Mouse (Mus musculus) layer of hippocampus, postnatal 10 days (tissue): ENCODE data around the gene Bcl2l14. TPM values are rescaled to one million over a fixed set of nuclear protein-coding genes. Genes with fewer than 3 reads are reported as not detected.

ENCODE experiments used
- DNase-seq, 2 experiments: peaks; one replicate each; pipeline ENCODE4 v3.0.0; 2021; ENCODE audit warnings: low spot score in 2 of 2
- total RNA-seq, 2 experiments: library from RNA; stranded (reverse); gene quantifications; 2 replicates each; pipeline ENCODE4 v1.2.3; 2021

Bcl2l14 gene
- total RNA-seq, 2 experiments from 2014 or later, result not detected

DNA sequence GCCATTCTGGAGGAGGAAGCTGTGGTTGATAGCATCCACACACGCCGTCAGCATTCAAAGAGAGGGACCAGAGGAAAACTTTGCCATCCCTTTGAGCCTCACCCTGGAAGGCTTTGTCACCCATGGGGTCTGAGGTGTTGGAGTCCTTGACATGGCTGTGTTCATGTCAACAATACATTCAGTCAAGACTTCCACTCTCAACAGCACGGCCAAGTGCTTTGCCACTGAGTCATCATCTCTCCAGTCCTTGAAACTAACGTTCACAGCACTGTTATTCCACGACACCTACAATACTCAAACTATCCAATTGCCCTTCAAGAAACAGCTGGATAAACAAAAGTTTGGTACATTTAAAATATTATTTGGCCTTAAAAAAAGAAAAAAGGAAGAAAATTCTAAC, 46.1 kb downstream of the Bcl2l14 start:
- DNase-seq, result no peak

DNA sequence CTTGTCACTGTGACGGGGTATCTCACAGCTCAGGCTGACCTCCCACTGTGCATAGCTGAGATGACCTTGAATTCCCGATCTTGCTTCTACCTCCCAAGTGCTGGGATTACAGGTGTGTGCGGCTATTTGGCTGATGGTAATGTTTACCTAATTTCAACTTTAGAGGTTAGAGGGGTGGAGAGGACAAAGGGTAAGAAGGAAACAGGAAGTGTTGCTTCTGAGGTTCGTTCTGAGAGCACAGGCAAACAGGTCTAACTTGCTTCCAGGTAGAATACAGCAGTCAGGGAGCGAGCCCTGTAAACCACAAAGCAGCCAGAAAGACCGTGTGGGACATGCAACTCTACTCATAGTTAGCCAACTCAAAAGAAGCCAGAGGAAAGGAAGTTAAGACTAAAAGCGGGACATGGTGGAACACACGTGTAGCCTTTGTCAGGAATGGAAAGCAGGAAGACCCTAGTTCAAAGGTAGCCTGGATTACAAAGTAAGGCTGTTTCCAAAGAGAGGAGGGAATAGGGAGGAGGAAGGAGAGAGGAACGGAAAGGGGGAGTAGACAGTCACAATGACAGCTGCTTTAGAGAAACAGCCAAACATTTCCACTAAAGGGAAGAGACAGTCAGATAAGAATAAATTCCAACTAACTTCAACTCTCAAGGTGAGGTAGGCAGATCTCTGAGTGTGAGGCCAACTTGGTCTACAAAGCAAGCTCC, 47.2 kb downstream of the Bcl2l14 start:
- DNase-seq, result no peak

DNA sequence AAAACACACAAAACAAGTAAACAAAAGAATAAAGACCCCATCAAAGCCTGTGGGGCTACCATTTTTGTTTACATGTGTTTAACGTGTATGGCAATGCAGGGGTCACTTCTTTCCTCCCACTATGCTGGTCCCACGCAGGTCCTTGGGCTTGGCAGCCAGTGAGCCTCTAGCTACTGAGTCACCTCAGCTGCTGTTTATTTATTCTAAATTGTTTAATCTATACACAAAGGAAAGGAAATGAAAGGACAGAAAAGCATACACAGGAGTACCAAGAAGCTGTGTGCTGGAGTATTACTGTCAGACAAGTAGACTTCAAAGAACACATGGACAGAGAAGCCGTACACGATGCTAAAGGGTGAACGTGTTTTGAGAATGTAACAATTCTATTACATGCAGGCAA, 47.8 kb downstream of the Bcl2l14 start:
- DNase-seq, result no peak

DNA sequence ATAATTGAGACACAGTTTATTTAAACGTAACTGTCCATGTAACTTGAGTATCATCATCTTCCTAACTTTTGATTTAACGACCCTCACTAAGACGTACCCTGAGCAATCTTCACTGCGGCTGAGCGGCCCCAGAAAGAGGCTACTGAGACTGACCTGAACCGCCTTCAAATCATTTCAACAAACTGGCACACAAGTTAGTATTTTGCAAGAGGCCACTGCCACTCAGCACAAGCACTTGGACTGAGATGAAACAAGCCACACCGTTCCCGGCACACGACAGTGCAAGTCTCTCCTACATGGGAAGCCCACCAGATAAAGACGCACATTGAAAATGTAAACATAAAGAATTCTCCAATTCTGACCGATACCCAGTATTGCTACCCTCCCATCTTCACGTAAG, 52.3 kb downstream of the Bcl2l14 start:
- no peak for DNase-seq

DNA sequence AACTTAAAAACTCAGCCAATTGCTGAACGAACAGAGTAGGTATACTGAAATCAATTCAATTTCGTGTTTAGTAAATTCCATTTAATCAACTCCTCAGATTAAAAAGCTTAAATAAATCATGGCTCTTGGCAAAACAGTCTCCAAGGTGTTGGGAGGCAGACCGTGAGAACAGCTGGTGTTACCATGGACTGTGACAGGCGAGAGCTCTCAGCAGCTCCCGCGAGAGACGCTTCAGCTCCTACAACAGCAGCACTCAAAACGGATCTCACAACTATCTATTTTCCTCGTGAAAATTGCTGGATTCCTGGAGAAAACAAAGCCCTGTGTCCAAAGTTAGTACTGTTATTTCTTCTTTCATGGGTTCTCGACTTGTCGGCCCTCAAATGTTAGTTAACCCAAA, 53.8 kb downstream of the Bcl2l14 start:
- DNase-seq, result no peak

DNA sequence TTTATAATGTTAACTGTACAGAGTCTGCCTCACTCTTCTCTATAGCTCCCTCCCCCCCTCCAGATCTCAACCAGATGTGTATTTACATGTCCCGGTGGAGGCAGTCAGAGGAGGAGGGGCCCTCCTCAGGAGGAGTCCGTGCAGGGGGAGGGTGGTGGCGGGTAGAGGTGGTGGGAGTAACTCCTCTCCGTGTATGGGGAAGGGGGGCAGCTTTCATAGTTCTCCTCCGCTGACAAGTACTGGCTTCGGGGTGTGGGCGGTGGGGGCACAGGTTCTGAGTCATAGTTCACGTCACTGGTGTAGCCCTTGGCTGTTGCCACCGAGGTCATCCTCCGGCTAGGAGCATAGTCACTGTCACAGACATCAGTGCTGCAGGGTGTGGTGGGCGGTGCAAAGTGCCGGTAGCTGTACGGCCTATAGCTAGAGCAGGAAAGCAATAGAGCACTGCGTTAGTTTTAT, 54.6 kb downstream of the Bcl2l14 start:
- no peak for DNase-seq

DNA sequence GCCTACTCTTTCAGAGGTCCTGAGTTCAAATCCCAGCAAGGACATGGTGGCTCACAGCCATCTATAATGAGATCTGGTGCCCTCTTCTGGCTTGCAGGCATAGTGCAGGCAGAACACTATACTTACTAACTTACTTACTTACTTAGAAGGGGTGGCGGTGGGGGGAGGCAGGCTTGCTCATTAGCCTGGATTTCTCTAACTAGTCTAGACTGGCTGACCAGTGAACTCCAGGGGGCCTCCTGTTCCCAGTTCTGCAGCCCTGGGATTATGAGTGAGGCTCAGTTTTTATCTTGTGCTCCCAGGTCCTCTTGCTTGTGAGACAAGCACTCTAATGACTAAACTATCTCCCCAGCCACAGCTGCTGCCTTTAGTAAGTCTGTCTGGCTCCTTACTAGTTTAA, 58.0 kb downstream of the Bcl2l14 start:
- peak in 1 of 2 experiments; percentile 35 for DNase-seq

DNA sequence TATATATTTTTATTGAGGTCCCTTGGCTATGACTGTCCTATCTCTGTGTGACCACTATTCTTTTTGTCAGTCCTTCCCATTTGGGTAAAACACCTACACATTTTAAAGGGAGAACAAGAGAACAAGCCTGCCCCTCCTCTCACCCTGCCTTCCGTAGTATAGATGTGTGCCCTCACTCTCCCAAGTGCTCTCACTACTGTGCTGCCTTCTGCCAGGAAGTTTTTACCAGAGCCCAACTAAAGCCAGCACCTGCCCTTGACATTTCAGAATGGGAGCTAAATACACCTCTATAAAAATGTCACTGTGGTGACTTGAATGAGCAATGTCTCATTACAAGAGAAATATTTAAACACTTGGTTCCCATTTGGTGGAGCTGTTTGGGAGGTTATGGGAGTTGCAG, 62.3 kb downstream of the Bcl2l14 start:
- no peak for DNase-seq

DNA sequence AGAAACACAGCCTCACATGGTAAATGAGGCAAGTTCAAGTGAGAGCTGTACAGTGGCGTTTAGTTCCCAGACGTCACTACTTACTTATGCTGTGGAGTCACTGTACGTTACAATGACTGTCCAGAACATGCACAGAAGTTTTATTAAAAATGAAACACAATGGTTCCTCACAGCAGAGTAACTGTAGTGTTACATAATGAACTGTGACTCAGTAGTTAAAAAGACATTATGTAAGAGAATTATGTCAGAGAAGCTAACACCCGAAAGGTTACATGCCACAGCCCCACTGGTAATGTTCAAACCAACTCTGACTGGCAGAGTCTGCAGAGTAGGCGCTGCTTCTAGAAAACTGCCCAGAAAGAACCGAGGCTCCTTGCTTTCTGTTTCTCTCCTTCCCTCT, 65.1 kb downstream of the Bcl2l14 start:
- no peak for DNase-seq

DNA sequence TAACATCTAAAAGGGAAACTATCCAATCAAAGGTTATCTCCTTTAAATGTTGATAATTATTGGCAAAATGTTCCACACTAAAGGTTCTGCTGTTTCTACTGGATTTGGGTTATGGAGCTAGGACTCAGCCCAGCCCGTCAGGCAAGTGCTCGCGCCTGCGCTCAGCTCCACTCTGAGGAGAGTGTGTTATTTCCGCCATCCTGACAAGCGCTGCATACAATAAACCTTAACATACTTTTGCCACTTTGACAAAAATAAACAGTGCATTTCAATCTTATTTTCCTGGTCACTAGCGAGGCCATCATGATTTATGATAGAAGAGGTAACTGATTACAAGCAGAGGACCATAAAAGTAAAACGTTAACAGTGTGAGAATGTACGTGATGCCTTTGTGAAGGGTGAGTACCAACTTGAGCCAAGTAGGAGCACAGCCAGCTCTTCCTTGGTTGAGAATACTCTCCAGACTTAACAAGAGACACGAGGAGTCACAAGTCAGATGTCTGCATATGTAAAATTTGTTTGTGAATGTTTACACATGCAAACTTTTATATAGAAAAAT, 70.6 kb downstream of the Bcl2l14 start:
- DNase-seq, result no peak

DNA sequence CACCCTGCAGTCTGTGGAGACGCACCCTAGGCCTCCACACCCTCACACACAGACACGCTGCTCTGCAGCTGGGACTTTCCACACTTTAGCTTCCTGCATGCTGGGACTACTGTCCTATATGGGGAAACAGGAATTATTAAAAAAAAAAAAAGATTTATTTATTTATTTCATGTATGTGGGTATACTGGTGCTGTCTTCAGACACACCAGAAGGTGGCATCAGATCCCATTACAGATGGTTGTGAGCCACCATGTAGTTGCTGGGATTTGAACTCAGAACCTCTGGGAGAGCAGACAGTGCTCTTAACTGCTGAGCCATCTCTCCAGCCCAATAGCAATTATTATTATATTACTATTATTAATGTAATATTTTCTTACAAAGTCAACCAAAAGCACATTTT, 73.2 kb downstream of the Bcl2l14 start:
- no peak for DNase-seq

DNA sequence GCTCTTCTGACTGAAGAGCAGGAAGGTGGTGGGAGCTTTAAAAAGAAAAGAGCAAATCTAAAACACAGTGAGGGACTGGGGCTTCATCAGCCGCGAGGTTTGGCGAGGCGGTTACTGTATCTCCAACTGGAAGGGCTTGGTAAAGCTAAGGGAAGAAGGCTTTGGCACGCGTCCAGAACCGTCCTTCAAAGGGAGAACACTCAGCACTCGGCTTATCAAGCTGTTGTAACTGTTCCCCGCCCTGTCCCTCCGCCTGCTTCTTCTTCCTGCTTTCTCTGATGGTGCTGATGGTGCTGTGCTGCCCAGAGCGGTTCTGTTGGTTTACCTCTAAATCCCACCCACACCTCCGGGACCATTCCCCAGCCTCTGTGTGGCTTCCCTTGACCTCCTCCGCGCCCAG, 74.7 kb downstream of the Bcl2l14 start:
- DNase-seq, result peak; percentile 52 to 57

DNA sequence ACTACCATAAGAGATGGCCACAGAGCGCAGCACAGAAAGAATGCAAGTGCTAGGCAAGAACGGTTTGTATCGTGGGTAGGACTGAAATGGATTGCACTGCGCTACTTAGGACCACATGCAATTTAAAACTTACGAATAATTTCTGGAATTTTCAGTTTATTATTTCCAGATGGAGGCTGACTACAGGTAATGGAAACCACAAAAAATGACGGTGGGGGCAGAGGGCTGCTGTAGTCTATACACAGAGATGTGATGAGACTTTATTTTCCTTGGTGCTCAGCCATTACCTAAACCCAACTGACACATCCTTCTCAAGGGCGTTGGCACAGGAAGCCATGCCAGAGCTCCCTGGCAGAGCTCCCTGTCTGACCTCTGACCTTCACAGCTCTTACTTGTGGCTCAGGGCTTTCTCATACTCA, 77.0 kb downstream of the Bcl2l14 start:
- no peak for DNase-seq

DNA sequence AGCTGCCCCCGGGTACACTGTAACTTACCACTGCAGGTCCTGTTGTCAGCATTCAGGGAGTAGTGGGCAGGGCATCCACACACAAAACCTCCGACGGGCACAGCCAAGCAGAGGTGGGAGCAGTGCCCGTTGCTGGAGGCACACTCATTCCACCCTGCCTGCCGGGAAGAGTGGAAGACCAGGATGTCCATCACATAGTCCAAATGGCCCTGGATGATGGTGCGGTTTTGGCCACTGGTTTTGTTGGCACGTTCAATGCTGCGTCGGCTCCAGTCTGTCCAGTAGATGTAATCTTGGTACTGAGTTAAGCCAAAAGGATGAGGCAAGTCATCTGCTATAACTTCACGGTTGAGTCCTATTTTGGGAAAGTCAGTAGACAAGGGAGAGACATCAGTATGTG, 83.4 kb downstream of the Bcl2l14 start:
- no peak for DNase-seq

DNA sequence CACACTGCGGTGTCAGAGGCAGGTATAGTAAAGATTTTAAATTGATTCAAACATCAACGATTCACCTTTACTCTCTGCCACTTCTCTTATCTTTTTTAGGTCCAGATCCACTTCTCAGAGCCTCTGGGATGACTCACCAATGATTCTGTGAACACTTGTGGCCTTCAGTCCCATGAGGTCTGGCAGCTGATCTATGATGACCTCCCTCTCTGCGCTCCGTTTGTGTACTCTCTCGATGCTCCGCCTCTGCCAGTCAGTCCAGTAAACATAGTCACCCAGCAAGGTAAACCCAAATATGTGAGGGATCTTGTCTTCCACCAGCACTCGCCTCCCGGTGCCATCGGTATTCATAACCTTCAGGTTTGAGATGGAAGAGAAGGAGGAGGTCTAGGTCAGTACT, 90.2 kb downstream of the Bcl2l14 start:
- DNase-seq, result no peak

Other genes with a start within 250 kb of the Bcl2l14 start
- 10 to 100 TPM; 52.8 to 58.7 TPM for gene Lrp6, start 170.6 kb downstream of the Bcl2l14 start, total RNA-seq
- gene Mansc1, start 236.2 kb downstream of the Bcl2l14 start, total RNA-seq, result 1 to 10 TPM; 3.5 to 3.9 TPM
- 10 to 100 TPM; 25.7 to 26.7 TPM for gene Borcs5, start 243.2 kb downstream of the Bcl2l14 start, total RNA-seq